Mouse (Mus musculus): ENCODE measurements around the gene Ankrd24.
"Not testable (repeated sequence)": the region's sequence is repeated elsewhere in the genome, so short reads cannot be mapped to it uniquely, and the experiment has no call there.

DNA sequence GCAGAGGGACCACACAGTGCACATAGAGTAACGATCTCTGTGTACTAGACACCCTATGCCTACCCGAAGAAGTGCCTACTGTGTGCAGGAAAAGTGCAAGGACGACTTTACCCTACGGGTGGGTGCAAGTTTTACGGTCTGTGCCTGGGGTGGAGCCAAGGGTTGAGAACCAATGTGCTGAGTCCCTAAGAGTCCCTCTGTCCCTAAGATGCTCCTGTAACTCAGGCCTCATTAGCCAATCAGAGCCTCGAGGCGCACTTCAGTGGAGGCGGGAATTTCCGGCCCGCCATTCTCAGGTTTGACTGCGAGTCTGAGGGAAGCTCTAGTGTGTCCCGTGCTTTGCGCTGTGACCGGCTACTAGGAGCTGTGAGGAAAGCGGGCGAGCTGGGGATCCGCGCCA, 58.8 kb downstream of the Ankrd24 start:
- not testable (repeated sequence) for TF ChIP-seq CTCF (IDR thresholded peaks at IDR 0.05; ENCODE audit: low read depth, low read length); POLR2A (IDR thresholded peaks at IDR 0.05; ENCODE audit: borderline replicate concordance, low read depth, low read length)

All from bone marrow macrophage, adult 2 months (primary cell).